Mouse (Mus musculus): ENCODE measurements around the gene Lrrc43. TPM values are rescaled to one million over a fixed set of nuclear protein-coding genes. Genes with fewer than 3 reads are reported as not detected.
"Not testable (repeated sequence)": the region's sequence is repeated elsewhere in the genome, so short reads cannot be mapped to it uniquely, and the experiment has no call there.

Lrrc43 gene
- polyA plus RNA-seq, 1 experiment from 2014 or later = not detected

- Histone ChIP-seq H3K27ac (no peak overlapping the region), H3K9me3 (no peaks in the 10 kb centered on the region), H3K4me1 (peaks cover 14% of the 10 kb centered on the region), H3K27me3 (ENCODE audit: poor library complexity, severe bottlenecking) (peaks cover 3% of the 10 kb centered on the region; the same call in 1 of the 2 replicates), H3K4me3 (no peak overlapping the region), H3K36me3 (replicated peaks) (no peaks in the 10 kb centered on the region)
- DNase-seq (ENCODE audit: extremely low spot score, low spot score) = no peak
- 55% methylated on average over 9 of the region's 9 CpGs for WGBS
Observed at GRCm38 (mm10) chr5:123489935-123490334, 830 bp downstream of the Lrrc43 start.

GRCm38 (mm10) chr5:123499717-123500116 is 10.6 kb downstream of the Lrrc43 start:
- no peaks in the 10 kb centered on the region for H3K36me3 ChIP-seq (replicated peaks)
- H3K4me3 ChIP-seq = no peak overlapping the region
- DNase-seq (ENCODE audit: extremely low spot score, low spot score) = no peak
- H3K27ac ChIP-seq = no peak overlapping the region
- peaks cover 23% of the 10 kb centered on the region for H3K4me1 ChIP-seq
- 50% methylated on average over 4 of the region's 4 CpGs for WGBS
- H3K27me3 ChIP-seq (ENCODE audit: poor library complexity, severe bottlenecking) = peaks cover 23% of the 10 kb centered on the region; the same call in 1 of the 2 replicates
- H3K9me3 ChIP-seq = no peaks in the 10 kb centered on the region

- Histone ChIP-seq H3K4me3 (no peak overlapping the region), H3K27me3 (ENCODE audit: poor library complexity, severe bottlenecking) (peaks cover 32% of the 10 kb centered on the region), H3K36me3 (replicated peaks) (no peaks in the 10 kb centered on the region), H3K27ac (no peak overlapping the region), H3K9me3 (no peaks in the 10 kb centered on the region), H3K4me1 (peaks cover 17% of the 10 kb centered on the region)
- no peak for DNase-seq (ENCODE audit: extremely low spot score, low spot score)
- 87% methylated on average over 4 of the region's 4 CpGs for WGBS
Observed at GRCm38 (mm10) chr5:123501973-123502372, 12.9 kb downstream of the Lrrc43 start.

- H3K4me1 ChIP-seq = peaks cover 26% of the 10 kb centered on the region
- no peaks in the 10 kb centered on the region for H3K9me3 ChIP-seq
- under 1% methylated on average over 58 of the region's 59 CpGs for WGBS
- peak overlapping the region; percentile 66 for H3K4me3 ChIP-seq
- peak overlapping the region; percentile 85 for H3K27ac ChIP-seq
- H3K36me3 ChIP-seq (replicated peaks) = peaks cover 28% of the 10 kb centered on the region
- peaks cover 45% of the 10 kb centered on the region for H3K27me3 ChIP-seq (ENCODE audit: poor library complexity, severe bottlenecking)
- peak; percentile 90 for DNase-seq (ENCODE audit: extremely low spot score, low spot score)
Observed at GRCm38 (mm10) chr5:123507936-123508723, 19.0 kb downstream of the Lrrc43 start.

GRCm38 (mm10) chr5:123508921-123509320 is 19.8 kb downstream of the Lrrc43 start:
- Histone ChIP-seq H3K27ac (peak overlapping the region; percentile 85), H3K4me1 (peaks cover 23% of the 10 kb centered on the region), H3K4me3 (peak overlapping the region; percentile 66), H3K36me3 (replicated peaks) (peaks cover 29% of the 10 kb centered on the region), H3K27me3 (ENCODE audit: poor library complexity, severe bottlenecking) (peaks cover 45% of the 10 kb centered on the region), H3K9me3 (no peaks in the 10 kb centered on the region)
- DNase-seq (ENCODE audit: extremely low spot score, low spot score) = no peak
- WGBS = 8% methylated on average over 12 of the region's 12 CpGs

GRCm38 (mm10) chr5:123510160-123510559 is 21.1 kb downstream of the Lrrc43 start, which contains the start of gene B3gnt4:
B3gnt4 (plus strand) TSS chr5:123510460.
- H3K36me3 ChIP-seq (replicated peaks) = peaks cover 42% of the 10 kb centered on the region
- peaks cover 41% of the 10 kb centered on the region for H3K27me3 ChIP-seq (ENCODE audit: poor library complexity, severe bottlenecking)
- no peaks in the 10 kb centered on the region for H3K9me3 ChIP-seq
- no peak within 1 kb of the TSS for H3K27ac ChIP-seq
- peaks cover 23% of the 10 kb centered on the region for H3K4me1 ChIP-seq
- no peak for DNase-seq (ENCODE audit: extremely low spot score, low spot score)
- H3K4me3 ChIP-seq = peak within 1 kb of the TSS; percentile 66
- WGBS = 90% methylated on average over 5 of the region's 5 CpGs

- Histone ChIP-seq H3K36me3 (replicated peaks) (peaks cover 54% of the 10 kb centered on the region), H3K4me1 (peaks cover 23% of the 10 kb centered on the region), H3K27me3 (ENCODE audit: poor library complexity, severe bottlenecking) (peaks cover 36% of the 10 kb centered on the region)
- 86% methylated on average over 3 of the region's 3 CpGs for WGBS
- not testable (repeated sequence) for H3K9me3 ChIP-seq; DNase-seq (ENCODE audit: extremely low spot score, low spot score); H3K4me3 ChIP-seq; H3K27ac ChIP-seq
Observed at GRCm38 (mm10) chr5:123511426-123511825, 22.3 kb downstream of the Lrrc43 start.

GRCm38 (mm10) chr5:123512102-123512501 is 23.0 kb downstream of the Lrrc43 start:
- Histone ChIP-seq H3K27me3 (ENCODE audit: poor library complexity, severe bottlenecking) (peaks cover 29% of the 10 kb centered on the region), H3K4me3 (no peak overlapping the region), H3K36me3 (replicated peaks) (peaks cover 61% of the 10 kb centered on the region), H3K27ac (no peak overlapping the region), H3K4me1 (peaks cover 23% of the 10 kb centered on the region), H3K9me3 (no peaks in the 10 kb centered on the region)
- no peak for DNase-seq (ENCODE audit: extremely low spot score, low spot score)
- 74% methylated on average over 3 of the region's 3 CpGs for WGBS

- peaks cover 87% of the 10 kb centered on the region for H3K36me3 ChIP-seq (replicated peaks)
- DNase-seq (ENCODE audit: extremely low spot score, low spot score) = no peak
- H3K4me1 ChIP-seq = no peaks in the 10 kb centered on the region
- H3K4me3 ChIP-seq = no peak overlapping the region
- H3K27me3 ChIP-seq (ENCODE audit: poor library complexity, severe bottlenecking) = peaks cover 10% of the 10 kb centered on the region
- H3K9me3 ChIP-seq = no peaks in the 10 kb centered on the region
- no peak overlapping the region for H3K27ac ChIP-seq
- 90% methylated on average over 5 of the region's 5 CpGs for whole genome bisulfite sequencing
Observed at GRCm38 (mm10) chr5:123514871-123515270, 25.8 kb downstream of the Lrrc43 start.

GRCm38 (mm10) chr5:123520666-123521065 is 31.6 kb downstream of the Lrrc43 start:
- Histone ChIP-seq H3K27me3 (ENCODE audit: poor library complexity, severe bottlenecking) (0 out of 2 replicates have a peak, but pooled peaks cover 4% of the 10 kb centered on the region), H3K27ac (no peak overlapping the region), H3K4me3 (no peak overlapping the region), H3K9me3 (no peaks in the 10 kb centered on the region), H3K4me1 (peaks cover 34% of the 10 kb centered on the region), H3K36me3 (replicated peaks) (peaks cover 40% of the 10 kb centered on the region)
- 88% methylated on average over 9 of the region's 9 CpGs for WGBS
- no peak for DNase-seq (ENCODE audit: extremely low spot score, low spot score)

- 91% methylated on average over 1 of the region's 1 CpGs for WGBS
Observed at GRCm38 (mm10) chr5:123521621-123522020, 32.5 kb downstream of the Lrrc43 start.

GRCm38 (mm10) chr5:123522166-123522565 is 33.1 kb downstream of the Lrrc43 start:
- no peaks in the 10 kb centered on the region for H3K9me3 ChIP-seq
- 0 out of 2 replicates have a peak, but pooled peaks cover 4% of the 10 kb centered on the region for H3K27me3 ChIP-seq (ENCODE audit: poor library complexity, severe bottlenecking)
- H3K27ac ChIP-seq = no peak overlapping the region
- H3K4me1 ChIP-seq = peaks cover 34% of the 10 kb centered on the region
- peaks cover 25% of the 10 kb centered on the region for H3K36me3 ChIP-seq (replicated peaks)
- 0 out of 2 replicates have a peak overlapping the region, but pooled peaks have one; percentile 10 for H3K4me3 ChIP-seq
- 80% methylated on average over 1 of the region's 1 CpGs for WGBS
- DNase-seq (ENCODE audit: extremely low spot score, low spot score) = no peak

More at GRCm38 (mm10) chr5:123521621-123522020, 32.5 kb downstream of the Lrrc43 start:
- no peak for DNase-seq (ENCODE audit: extremely low spot score, low spot score)
- no peak overlapping the region for H3K4me3 ChIP-seq
- H3K27ac ChIP-seq = no peak overlapping the region
- H3K36me3 ChIP-seq (replicated peaks) = peaks cover 31% of the 10 kb centered on the region
- H3K4me1 ChIP-seq = peaks cover 34% of the 10 kb centered on the region
- H3K9me3 ChIP-seq = no peaks in the 10 kb centered on the region
- 0 out of 2 replicates have a peak, but pooled peaks cover 4% of the 10 kb centered on the region for H3K27me3 ChIP-seq (ENCODE audit: poor library complexity, severe bottlenecking)

Measured in forebrain, embryonic 10.5 days (tissue).